14 mouse cellular contexts compared by ENCODE assay signal in genomic region chr4:139833817-139834401, GRCm38 (mm10). TPM values are rescaled to one million over a fixed set of nuclear protein-coding genes. Genes with fewer than 3 reads are reported as not detected.
DNase-seq lines count a peak whose midpoint lies in the region; ATAC-seq and TF ChIP-seq lines count a peak whose summit lies in the region.
"Had no signal": no experiment of that assay in that cellular context is flagged by ENCODE, and none has a peak within 500 bp of the region (broad histone marks: within the 10 kb centered on the region; RNA-seq: fewer than 3 reads in every experiment).

No protein-coding gene starts in this region.

- peaks cover 10% of the 10 kb centered on the region; the same call in 1 of the 2 replicates for H3K9me3 ChIP-seq in E14TG2a.4 (ENCODE audit: low read length)
- H3K9me3 ChIP-seq in hindbrain, embryonic 11.5 days (ENCODE audit: control insufficient read depth, low read length), result no peaks in the 10 kb centered on the region
- H3K9me3 ChIP-seq in midbrain, embryonic 13.5 days, result no peaks in the 10 kb centered on the region
- H3K9me3 ChIP-seq in liver, embryonic 11.5 days (ENCODE audit: control insufficient read depth, low read length), result no peaks in the 10 kb centered on the region
- H3K9me3 ChIP-seq: heart, embryonic 12.5 days; megakaryocyte, embryonic 14.5 days had no signal

- H3K4me3 ChIP-seq in E14TG2a.4 (replicated peaks; ENCODE audit: low read length), result peak overlapping the region; percentile 72
- peak overlapping the region; percentile 19; the same call in 1 of the 2 replicates for H3K4me3 ChIP-seq in hindbrain, embryonic 11.5 days (ENCODE audit: low read depth, low read length)
- H3K4me3 ChIP-seq in midbrain, embryonic 13.5 days (replicated peaks), result peak overlapping the region; percentile 56
- H3K4me3 ChIP-seq in liver, embryonic 11.5 days (ENCODE audit: low read depth, low read length), result no peak overlapping the region
- H3K4me3 ChIP-seq: megakaryocyte, embryonic 14.5 days had no signal

- no peak for TF ChIP-seq CTCF in E14TG2a.4 (conservative IDR thresholded peaks at IDR 0.05; ENCODE audit: low read length)

- H3K27ac ChIP-seq in hindbrain, embryonic 11.5 days (ENCODE audit: low read depth, low read length), result peak overlapping the region; percentile 4; the same call in 1 of the 2 replicates
- peak overlapping the region; percentile 87 for H3K27ac ChIP-seq in midbrain, embryonic 13.5 days
- H3K27ac ChIP-seq in liver, embryonic 11.5 days (ENCODE audit: low read depth, low read length), result no peak overlapping the region

- H3K9ac ChIP-seq in hindbrain, embryonic 11.5 days (ENCODE audit: low read depth, low read length), result no peak overlapping the region
- peak overlapping the region; percentile 81; the same call in 1 of the 2 replicates for H3K9ac ChIP-seq in midbrain, embryonic 13.5 days (replicated peaks)
- H3K9ac ChIP-seq in liver, embryonic 11.5 days (ENCODE audit: low read depth, low read length), result no peak overlapping the region
- H3K9ac ChIP-seq: heart, embryonic 12.5 days had no signal

- peak overlapping the region; percentile 65 for H3K4me2 ChIP-seq in hindbrain, embryonic 11.5 days (replicated peaks; ENCODE audit: low read depth, low read length)
- peak overlapping the region; percentile 60 for H3K4me2 ChIP-seq in midbrain, embryonic 13.5 days (replicated peaks)
- H3K4me2 ChIP-seq in liver, embryonic 11.5 days, result no peak overlapping the region

- no peak; the same call in 1 of the 2 replicates for ATAC-seq in hindbrain, embryonic 11.5 days (ENCODE audit: low FRiP score)
- ATAC-seq in midbrain, embryonic 13.5 days, result no peak
- no peak for ATAC-seq in liver, embryonic 11.5 days (replicated peaks; ENCODE audit: low FRiP score)
- no peak for ATAC-seq in frontal cortex, adult (ENCODE audit: low TSS enrichment)

- peak; percentile 45 for DNase-seq in embryo, embryonic 10 days (ENCODE audit: low spot score)
- DNase-seq in embryo, embryonic 11 days, result no peak
- peak; percentile 51 for DNase-seq in hindbrain, embryonic 11.5 days (ENCODE audit: low spot score)
- DNase-seq in ovary, postnatal 10 days (ENCODE audit: low spot score), result no peak
- DNase-seq in liver, embryonic 11.5 days (ENCODE audit: low spot score), result no peak
- DNase-seq: cerebellum, adult 2 months; lung, adult 2 months had no signal

- H3K27me3 ChIP-seq in E14TG2a.4 (ENCODE audit: insufficient read depth, low read length), result peaks cover 98% of the 10 kb centered on the region
- peaks cover 84% of the 10 kb centered on the region for H3K27me3 ChIP-seq in hindbrain, embryonic 11.5 days (ENCODE audit: control insufficient read depth, insufficient read depth, low read length)
- H3K27me3 ChIP-seq in midbrain, embryonic 13.5 days, result peaks cover 99% of the 10 kb centered on the region
- H3K27me3 ChIP-seq in liver, embryonic 11.5 days (replicated peaks; ENCODE audit: control insufficient read depth, insufficient read depth, low read length), result peaks cover 100% of the 10 kb centered on the region

- no peaks in the 10 kb centered on the region for H3K36me3 ChIP-seq in E14TG2a.4 (ENCODE audit: insufficient read depth, low read length)
- H3K36me3 ChIP-seq in hindbrain, embryonic 11.5 days (ENCODE audit: control insufficient read depth, insufficient read depth, low read length), result no peaks in the 10 kb centered on the region
- no peaks in the 10 kb centered on the region for H3K36me3 ChIP-seq in midbrain, embryonic 13.5 days
- no peaks in the 10 kb centered on the region for H3K36me3 ChIP-seq in liver, embryonic 11.5 days (ENCODE audit: control insufficient read depth, insufficient read depth, low read length)
- H3K36me3 ChIP-seq: heart, embryonic 12.5 days had no signal

- WGBS in hindbrain, embryonic 11.5 days, result under 1% methylated on average over 17 of the region's 17 CpGs
- 4% methylated on average over 17 of the region's 17 CpGs for WGBS in midbrain, embryonic 13.5 days
- WGBS in liver, embryonic 11.5 days, result 5% methylated on average over 17 of the region's 17 CpGs

- peaks cover 91% of the 10 kb centered on the region for H3K4me1 ChIP-seq in E14TG2a.4 (replicated peaks; ENCODE audit: low read depth, low read length)
- peaks cover 24% of the 10 kb centered on the region for H3K4me1 ChIP-seq in hindbrain, embryonic 11.5 days (replicated peaks; ENCODE audit: control insufficient read depth, insufficient read depth, low read length)
- peaks cover 94% of the 10 kb centered on the region for H3K4me1 ChIP-seq in midbrain, embryonic 13.5 days (replicated peaks)
- no peaks in the 10 kb centered on the region for H3K4me1 ChIP-seq in liver, embryonic 11.5 days (replicated peaks; ENCODE audit: control insufficient read depth, insufficient read depth, low read length)
- H3K4me1 ChIP-seq: megakaryocyte, embryonic 14.5 days had no signal

RNA-seq across cellular contexts. Expression of gene Pax7, which starts 0.6 kb away (rescaled TPM):
- 2.2 and 2.7 TPM in 2 replicates for polyA plus RNA-seq in hindbrain, embryonic 11.5 days (2014; fragmentation: Nextera tagmentation; extraction: Ambion mirVana)
- polyA plus RNA-seq in midbrain, embryonic 13.5 days (2015; fragmentation: Nextera tagmentation; extraction: Ambion mirVana), result 4.9 and 6.5 TPM in 2 replicates
- 0.12 and 0.19 TPM in 2 replicates for polyA plus RNA-seq in liver, embryonic 11.5 days (2014; fragmentation: Nextera tagmentation; extraction: Ambion mirVana)
- polyA plus RNA-seq: intestine, embryonic 14.5 days; urinary bladder, adult 2 months had no signal

Comparison
In these comparisons a context has a peak if more than half of its experiments do, and no peak if none do; other contexts are left out.
1. DNase-seq: peak in embryo, embryonic 10 days (single experiment) and hindbrain, embryonic 11.5 days (single experiment); none in embryo, embryonic 11 days (single experiment), ovary, postnatal 10 days (single experiment) and liver, embryonic 11.5 days (single experiment).